Mouse (Mus musculus): ENCODE measurements at regions not wholly inside any gene's neighbourhood (a gene's known extent, or its start where the extent isn't known, plus 50 kb on each side); places are given as distances from the start of the nearest gene placed in this dataset.

GRCm38 (mm10) chr7:70092089-70092488, 274.4 kb downstream of the Nr2f2 start:
- peaks cover 6% of the 10 kb centered on the region; the same call in 1 of the 2 replicates for H3K9me3 ChIP-seq (ENCODE audit: control insufficient read depth, low read length)
- H3K4me1 ChIP-seq (ENCODE audit: control insufficient read depth, insufficient read depth, low read length): no peaks in the 10 kb centered on the region
- WGBS: 95% methylated on average over 2 of the region's 2 CpGs
- ATAC-seq (ENCODE audit: low read depth) (no peak), DNase-seq (ENCODE audit: low spot score) (no peak)
- no peaks in the 10 kb centered on the region for H3K36me3 ChIP-seq (ENCODE audit: control insufficient read depth, insufficient read depth, low read length)
- no peaks in the 10 kb centered on the region for H3K27me3 ChIP-seq (replicated peaks; ENCODE audit: control insufficient read depth, insufficient read depth, low read length)
- H3K4me3 ChIP-seq (ENCODE audit: low read depth, low read length): no peak overlapping the region
- H3K9ac ChIP-seq (ENCODE audit: low read depth, low read length): no peak overlapping the region
- no peak overlapping the region for H3K4me2 ChIP-seq (ENCODE audit: low read depth, low read length)
- no peak overlapping the region for H3K27ac ChIP-seq (replicated peaks; ENCODE audit: low read depth, low read length)

GRCm38 (mm10) chr7:70089121-70089520, 277.4 kb downstream of the Nr2f2 start:
- H3K4me3 ChIP-seq (ENCODE audit: low read depth, low read length): no peak overlapping the region
- ATAC-seq (ENCODE audit: low read depth) (no peak), DNase-seq (ENCODE audit: low spot score) (no peak)
- H3K4me1 ChIP-seq (ENCODE audit: control insufficient read depth, insufficient read depth, low read length): no peaks in the 10 kb centered on the region
- 30% methylated on average over 5 of the region's 5 CpGs for WGBS
- H3K9me3 ChIP-seq (ENCODE audit: control insufficient read depth, low read length): peaks cover 6% of the 10 kb centered on the region; the same call in 1 of the 2 replicates
- no peak overlapping the region for H3K27ac ChIP-seq (replicated peaks; ENCODE audit: low read depth, low read length)
- H3K27me3 ChIP-seq (replicated peaks; ENCODE audit: control insufficient read depth, insufficient read depth, low read length): no peaks in the 10 kb centered on the region
- H3K36me3 ChIP-seq (ENCODE audit: control insufficient read depth, insufficient read depth, low read length): no peaks in the 10 kb centered on the region
- no peak overlapping the region for H3K4me2 ChIP-seq (ENCODE audit: low read depth, low read length)
- no peak overlapping the region for H3K9ac ChIP-seq (ENCODE audit: low read depth, low read length)

GRCm38 (mm10) chr7:70069662-70070061, 296.9 kb downstream of the Nr2f2 start:
- Histone ChIP-seq H3K27ac (replicated peaks; ENCODE audit: low read depth, low read length) (no peak overlapping the region), H3K4me1 (ENCODE audit: control insufficient read depth, insufficient read depth, low read length) (peaks cover 5% of the 10 kb centered on the region; the same call in 1 of the 2 replicates), H3K27me3 (replicated peaks; ENCODE audit: control insufficient read depth, insufficient read depth, low read length) (no peaks in the 10 kb centered on the region), H3K36me3 (ENCODE audit: control insufficient read depth, insufficient read depth, low read length) (no peaks in the 10 kb centered on the region), H3K4me2 (ENCODE audit: low read depth, low read length) (no peak overlapping the region), H3K4me3 (ENCODE audit: low read depth, low read length) (no peak overlapping the region), H3K9ac (ENCODE audit: low read depth, low read length) (no peak overlapping the region), H3K9me3 (ENCODE audit: control insufficient read depth, low read length) (no peaks in the 10 kb centered on the region)
- ATAC-seq (ENCODE audit: low read depth): no peak
- no peak for DNase-seq (ENCODE audit: low spot score)
- 50% methylated on average over 1 of the region's 1 CpGs for WGBS

GRCm38 (mm10) chr7:70067828-70068719, 298.5 kb downstream of the Nr2f2 start:
- Histone ChIP-seq H3K4me2 (ENCODE audit: low read depth, low read length) (peak overlapping the region; percentile 47), H3K9ac (ENCODE audit: low read depth, low read length) (peak overlapping the region; percentile 8; the same call in 1 of the 2 replicates), H3K9me3 (ENCODE audit: control insufficient read depth, low read length) (no peaks in the 10 kb centered on the region), H3K4me3 (ENCODE audit: low read depth, low read length) (peak overlapping the region; percentile 14; the same call in 1 of the 2 replicates), H3K27ac (replicated peaks; ENCODE audit: low read depth, low read length) (peak overlapping the region; percentile 2), H3K4me1 (ENCODE audit: control insufficient read depth, insufficient read depth, low read length) (peaks cover 5% of the 10 kb centered on the region; the same call in 1 of the 2 replicates), H3K27me3 (replicated peaks; ENCODE audit: control insufficient read depth, insufficient read depth, low read length) (no peaks in the 10 kb centered on the region), H3K36me3 (ENCODE audit: control insufficient read depth, insufficient read depth, low read length) (no peaks in the 10 kb centered on the region)
- WGBS: 15% methylated on average over 18 of the region's 18 CpGs
- DNase-seq (ENCODE audit: low spot score) (peak; percentile 45), ATAC-seq (ENCODE audit: low read depth) (peak; percentile 41; the same call in 1 of the 2 replicates)

GRCm38 (mm10) chr7:70067071-70067470, 299.5 kb downstream of the Nr2f2 start:
- Histone ChIP-seq H3K27ac (replicated peaks; ENCODE audit: low read depth, low read length) (no peak overlapping the region), H3K4me1 (ENCODE audit: control insufficient read depth, insufficient read depth, low read length) (peaks cover 5% of the 10 kb centered on the region; the same call in 1 of the 2 replicates), H3K4me3 (ENCODE audit: low read depth, low read length) (no peak overlapping the region), H3K9me3 (ENCODE audit: control insufficient read depth, low read length) (no peaks in the 10 kb centered on the region), H3K27me3 (replicated peaks; ENCODE audit: control insufficient read depth, insufficient read depth, low read length) (no peaks in the 10 kb centered on the region), H3K4me2 (ENCODE audit: low read depth, low read length) (peak overlapping the region; percentile 47; the same call in 1 of the 2 replicates), H3K36me3 (ENCODE audit: control insufficient read depth, insufficient read depth, low read length) (no peaks in the 10 kb centered on the region), H3K9ac (ENCODE audit: low read depth, low read length) (no peak overlapping the region)
- DNase-seq (ENCODE audit: low spot score) (no peak), ATAC-seq (ENCODE audit: low read depth) (no peak)
- WGBS: 34% methylated on average over 5 of the region's 5 CpGs

GRCm38 (mm10) chr7:70066448-70066847, 300.1 kb downstream of the Nr2f2 start:
- Histone ChIP-seq H3K9me3 (ENCODE audit: control insufficient read depth, low read length) (no peaks in the 10 kb centered on the region), H3K27ac (replicated peaks; ENCODE audit: low read depth, low read length) (no peak overlapping the region), H3K27me3 (replicated peaks; ENCODE audit: control insufficient read depth, insufficient read depth, low read length) (no peaks in the 10 kb centered on the region), H3K36me3 (ENCODE audit: control insufficient read depth, insufficient read depth, low read length) (no peaks in the 10 kb centered on the region), H3K4me3 (ENCODE audit: low read depth, low read length) (no peak overlapping the region), H3K9ac (ENCODE audit: low read depth, low read length) (no peak overlapping the region), H3K4me1 (ENCODE audit: control insufficient read depth, insufficient read depth, low read length) (peaks cover 5% of the 10 kb centered on the region; the same call in 1 of the 2 replicates), H3K4me2 (ENCODE audit: low read depth, low read length) (no peak overlapping the region)
- DNase-seq (ENCODE audit: low spot score) (no peak), ATAC-seq (ENCODE audit: low read depth) (no peak)
- WGBS: 84% methylated on average over 7 of the region's 7 CpGs

- DNase-seq (ENCODE audit: low spot score) (no peak), ATAC-seq (ENCODE audit: low read depth) (no peak)
- peaks cover 5% of the 10 kb centered on the region; the same call in 1 of the 2 replicates for H3K4me1 ChIP-seq (ENCODE audit: control insufficient read depth, insufficient read depth, low read length)
- no peaks in the 10 kb centered on the region for H3K36me3 ChIP-seq (ENCODE audit: control insufficient read depth, insufficient read depth, low read length)
- H3K4me2 ChIP-seq (ENCODE audit: low read depth, low read length): no peak overlapping the region
- no peak overlapping the region for H3K4me3 ChIP-seq (ENCODE audit: low read depth, low read length)
- H3K9ac ChIP-seq (ENCODE audit: low read depth, low read length): no peak overlapping the region
- 76% methylated on average over 11 of the region's 11 CpGs for WGBS
- no peaks in the 10 kb centered on the region for H3K27me3 ChIP-seq (replicated peaks; ENCODE audit: control insufficient read depth, insufficient read depth, low read length)
- no peaks in the 10 kb centered on the region for H3K9me3 ChIP-seq (ENCODE audit: control insufficient read depth, low read length)
- no peak overlapping the region for H3K27ac ChIP-seq (replicated peaks; ENCODE audit: low read depth, low read length)
These were observed 300.9 kb downstream of the Nr2f2 start for GRCm38 (mm10) chr7:70065471-70066130.

- Histone ChIP-seq H3K27ac (replicated peaks; ENCODE audit: low read depth, low read length) (no peak overlapping the region), H3K27me3 (replicated peaks; ENCODE audit: control insufficient read depth, insufficient read depth, low read length) (no peaks in the 10 kb centered on the region), H3K4me3 (ENCODE audit: low read depth, low read length) (no peak overlapping the region), H3K36me3 (ENCODE audit: control insufficient read depth, insufficient read depth, low read length) (no peaks in the 10 kb centered on the region), H3K9ac (ENCODE audit: low read depth, low read length) (no peak overlapping the region), H3K4me2 (ENCODE audit: low read depth, low read length) (no peak overlapping the region), H3K9me3 (ENCODE audit: control insufficient read depth, low read length) (no peaks in the 10 kb centered on the region), H3K4me1 (ENCODE audit: control insufficient read depth, insufficient read depth, low read length) (no peaks in the 10 kb centered on the region)
- WGBS: 94% methylated on average over 5 of the region's 5 CpGs
- DNase-seq (ENCODE audit: low spot score): no peak
- ATAC-seq (ENCODE audit: low read depth): no peak
These were observed 319.2 kb downstream of the Nr2f2 start for GRCm38 (mm10) chr7:70047415-70047753.

Data from embryonic facial prominence, embryonic 14.5 days (tissue).